Mouse (Mus musculus) lung, embryonic 14.5 days (tissue): ENCODE data around the gene Capn8. TPM values are rescaled to one million over a fixed set of nuclear protein-coding genes. Genes with fewer than 3 reads are reported as not detected.
A peak's percentile ranks its signal among the peaks of the same experiment; 100 is the strongest.

Experiments used
- ATAC-seq: fragments of 200-750 bp; cut with Nextera tagmentation; 2 replicates; pipeline ENCODE4 v1.8.0; 2017; ENCODE audit warnings: mild to moderate bottlenecking, moderate TSS enrichment, moderate library complexity; ENCODE audit not compliant: insufficient read depth
- DNase-seq: peaks from one replicate; pipeline ENCODE4 v3.0.0-alpha.2; 2015
- H3K27ac ChIP-seq: fragments of 300-500 bp; sonication (generic); 2 replicates; pipeline ENCODE4 v1.5.1; 2014; ENCODE audit warnings: low read depth, mild to moderate bottlenecking, moderate library complexity
- H3K27me3 ChIP-seq: fragments of 300-500 bp; sonication (generic); 2 replicates; pipeline ENCODE4 v1.6.1; 2014; ENCODE audit warnings: low read length, control low read depth; ENCODE audit not compliant: insufficient read depth
- H3K36me3 ChIP-seq: fragments of 300-500 bp; sonication (generic); 2 replicates; pipeline ENCODE4 v1.6.1; 2014; ENCODE audit warnings: control low read depth; ENCODE audit not compliant: insufficient read depth
- H3K4me1 ChIP-seq: fragments of 300-500 bp; sonication (generic); 2 replicates; pipeline ENCODE4 v1.6.1; 2014; ENCODE audit warnings: antibody characterized with exemption, control low read depth; ENCODE audit not compliant: insufficient read depth
- H3K4me2 ChIP-seq: fragments of 300-500 bp; sonication (generic); 2 replicates; pipeline ENCODE4 v1.6.1; 2014; ENCODE audit warnings: mild to moderate bottlenecking
- H3K4me3 ChIP-seq: fragments of 300-500 bp; sonication (generic); 2 replicates; pipeline ENCODE4 v1.5.1; 2014; ENCODE audit warnings: low read depth, low read length
- H3K9ac ChIP-seq: fragments of 300-500 bp; sonication (generic); 2 replicates; pipeline ENCODE4 v1.6.1; 2014
- H3K9me3 ChIP-seq: fragments of 300-500 bp; sonication (generic); 2 replicates; pipeline ENCODE4 v1.6.1; 2016; ENCODE audit warnings: low read depth, low read length, control low read depth
- CTCF ChIP-seq: IDR thresholded peaks from 2 replicates; pipeline ENCODE4 v1.5.1; 2016; ENCODE audit warnings: antibody characterized with exemption, low read depth
- WGBS: fragments of 180-500 bp; shearing (Covaris S2); extraction: QIAGEN DNeasy Blood & Tissue Kit; methylation state at CpG from one replicate; pipeline ENCODE4 v1.1.7; 2014; 5-methylcytosine and 5-hydroxymethylcytosine counted together
- polyA plus RNA-seq: library from polyadenylated mRNA; unstranded; fragments of >200 nt; fragmentation: Nextera tagmentation; extraction: Ambion mirVana; gene quantifications from 2 replicates; pipeline ENCODE4 v1.2.1, GENCODE M21; 2014

The Capn8 gene
- polyA plus RNA-seq, 1 experiment from 2014 or later: not detected

GRCm38 (mm10) chr1:182585162-182585840 is 20.5 kb downstream of the Capn8 start:
- no peak for TF ChIP-seq CTCF
- Histone ChIP-seq H3K27ac (no peak overlapping the region), H3K4me3 (peak overlapping the region; percentile 19), H3K27me3 (no peaks in the 10 kb centered on the region), H3K36me3 (no peaks in the 10 kb centered on the region), H3K4me2 (peak overlapping the region; percentile 59), H3K9ac (no peak overlapping the region), H3K4me1 (peaks cover 7% of the 10 kb centered on the region; the same call in 1 of the 2 replicates), H3K9me3 (no peaks in the 10 kb centered on the region)
- DNase-seq (peak; percentile 26), ATAC-seq (peak; percentile 47; the same call in 1 of the 2 replicates)
- WGBS: 16% methylated on average over 16 of the region's 16 CpGs

- Histone ChIP-seq H3K4me2 (no peak overlapping the region), H3K9me3 (no peaks in the 10 kb centered on the region), H3K36me3 (no peaks in the 10 kb centered on the region), H3K4me3 (no peak overlapping the region), H3K9ac (no peak overlapping the region), H3K27ac (no peak overlapping the region), H3K27me3 (no peaks in the 10 kb centered on the region), H3K4me1 (peaks cover 7% of the 10 kb centered on the region)
- WGBS: 43% methylated on average over 4 of the region's 4 CpGs
- DNase-seq (no peak), ATAC-seq (no peak)
- TF ChIP-seq CTCF: no peak
These were observed 22.9 kb downstream of the Capn8 start for GRCm38 (mm10) chr1:182587706-182588105.

- no peak for ATAC-seq
- WGBS: 70% methylated on average over 7 of the region's 7 CpGs
- no peak overlapping the region for H3K4me3 ChIP-seq
These were observed 26.7 kb downstream of the Capn8 start for GRCm38 (mm10) chr1:182591491-182591890.

GRCm38 (mm10) chr1:182592436-182592835 is 27.6 kb downstream of the Capn8 start:
- no peaks in the 10 kb centered on the region for H3K36me3 ChIP-seq
- H3K27me3 ChIP-seq: no peaks in the 10 kb centered on the region
- DNase-seq (peak; percentile 56), ATAC-seq (no peak)
- H3K4me2 ChIP-seq: no peak overlapping the region
- no peak overlapping the region for H3K27ac ChIP-seq
- no peaks in the 10 kb centered on the region; the same call in 1 of the 2 replicates for H3K4me1 ChIP-seq
- 14% methylated on average over 4 of the region's 4 CpGs for WGBS
- no peak for TF ChIP-seq CTCF
- H3K4me3 ChIP-seq: no peak overlapping the region
- no peaks in the 10 kb centered on the region for H3K9me3 ChIP-seq
- no peak overlapping the region for H3K9ac ChIP-seq

More at GRCm38 (mm10) chr1:182591491-182591890, 26.7 kb downstream of the Capn8 start:
- no peak for DNase-seq
- H3K9ac ChIP-seq: no peak overlapping the region
- H3K4me1 ChIP-seq: no peaks in the 10 kb centered on the region; the same call in 1 of the 2 replicates
- no peak overlapping the region for H3K27ac ChIP-seq
- no peaks in the 10 kb centered on the region for H3K9me3 ChIP-seq
- TF ChIP-seq CTCF: no peak
- no peak overlapping the region for H3K4me2 ChIP-seq
- H3K27me3 ChIP-seq: no peaks in the 10 kb centered on the region
- no peaks in the 10 kb centered on the region for H3K36me3 ChIP-seq

GRCm38 (mm10) chr1:182605330-182606150 is 40.7 kb downstream of the Capn8 start:
- Histone ChIP-seq H3K27me3 (no peaks in the 10 kb centered on the region), H3K9ac (no peak overlapping the region), H3K4me1 (no peaks in the 10 kb centered on the region), H3K36me3 (no peaks in the 10 kb centered on the region), H3K4me2 (no peak overlapping the region), H3K27ac (no peak overlapping the region), H3K4me3 (no peak overlapping the region), H3K9me3 (no peaks in the 10 kb centered on the region)
- 75% methylated on average over 17 of the region's 17 CpGs for WGBS
- DNase-seq: no peak
- no peak for ATAC-seq
- TF ChIP-seq CTCF: peak; percentile 20; the same call in 1 of the 2 replicates

GRCm38 (mm10) chr1:182609701-182610335 is 45.0 kb downstream of the Capn8 start:
- 75% methylated on average over 4 of the region's 4 CpGs for WGBS
- H3K4me3 ChIP-seq: no peak overlapping the region
- no peaks in the 10 kb centered on the region for H3K27me3 ChIP-seq
- ATAC-seq (no peak), DNase-seq (no peak)
- H3K9ac ChIP-seq: no peak overlapping the region
- H3K27ac ChIP-seq: no peak overlapping the region
- no peak for TF ChIP-seq CTCF
- H3K9me3 ChIP-seq: no peaks in the 10 kb centered on the region
- no peak overlapping the region for H3K4me2 ChIP-seq
- no peaks in the 10 kb centered on the region for H3K36me3 ChIP-seq
- H3K4me1 ChIP-seq: no peaks in the 10 kb centered on the region

GRCm38 (mm10) chr1:182615465-182615864 is 50.7 kb downstream of the Capn8 start:
- ATAC-seq (no peak), DNase-seq (no peak)
- Histone ChIP-seq H3K36me3 (no peaks in the 10 kb centered on the region), H3K27me3 (no peaks in the 10 kb centered on the region), H3K4me1 (no peaks in the 10 kb centered on the region), H3K9ac (no peak overlapping the region), H3K27ac (no peak overlapping the region), H3K9me3 (no peaks in the 10 kb centered on the region), H3K4me2 (no peak overlapping the region), H3K4me3 (no peak overlapping the region)
- peak; percentile 34; the same call in 1 of the 2 replicates for TF ChIP-seq CTCF
- WGBS: 48% methylated on average over 1 of the region's 1 CpGs
